Mouse (Mus musculus) left cerebral cortex, adult 9 months (tissue): ENCODE data around the gene 1700006A11Rik.
A peak's percentile ranks its signal among the peaks of the same experiment; 100 is the strongest.
"Not testable (repeated sequence)": the region's sequence is repeated elsewhere in the genome, so short reads cannot be mapped to it uniquely, and the experiment has no call there.

Source experiments
- DNase-seq, 2 experiments: peaks; one replicate each; pipeline ENCODE4 v3.0.0; 2022; ENCODE audit warnings: low spot score in 2 of 2

1700006A11Rik gene

GRCm38 (mm10) chr3:124425940-124426339, at the start of gene 1700006A11Rik:
1700006A11Rik (minus strand) TSS chr3:124426040.
- DNase-seq = no peak

GRCm38 (mm10) chr3:124474291-124474690, 48.5 kb upstream of the 1700006A11Rik start:
- not testable (repeated sequence) for DNase-seq

- DNase-seq = no peak
Measured at GRCm38 (mm10) chr3:124466102-124466730, 40.4 kb upstream of the 1700006A11Rik start.

GRCm38 (mm10) chr3:124392201-124392600, 33.6 kb downstream of the 1700006A11Rik start:
- no peak for DNase-seq

- DNase-seq = no peak
Measured at GRCm38 (mm10) chr3:124390101-124390500, 35.7 kb downstream of the 1700006A11Rik start.

GRCm38 (mm10) chr3:124389650-124390049, 36.2 kb downstream of the 1700006A11Rik start:
- no peak for DNase-seq

- DNase-seq = not testable (repeated sequence)
Measured at GRCm38 (mm10) chr3:124385377-124385776, 40.5 kb downstream of the 1700006A11Rik start.

GRCm38 (mm10) chr3:124372031-124372430, 53.8 kb downstream of the 1700006A11Rik start:
- no peak for DNase-seq

- DNase-seq = peak; percentile 20 to 32
Measured at GRCm38 (mm10) chr3:124357533-124357932, 68.3 kb downstream of the 1700006A11Rik start.
